Mouse (Mus musculus) MEL (cell line): ENCODE data around the gene Pdcd6ip. TPM values are rescaled to one million over a fixed set of nuclear protein-coding genes. Genes with fewer than 3 reads are reported as not detected.

Experiments
- DNase-seq: peaks from one replicate; pipeline ENCODE4 v3.0.0; 2011; ENCODE audit warnings: low read depth, low spot score
- H3K27ac ChIP-seq: 2 replicates; pipeline ENCODE4 v1.5.1; 2012; ENCODE audit warnings: low read depth, mild to moderate bottlenecking, control low read depth, low read length, moderate library complexity; ENCODE audit not compliant: control insufficient read depth
- H3K27me3 ChIP-seq, 2 experiments: fragments of 150-350 bp in 1 of 2; sonication (generic) in 1 of 2; 2 replicates each; pipeline ENCODE4 v1.6.1; 2012; ENCODE audit warnings: low read length in 2 of 2, mild to moderate bottlenecking in 2 of 2, improper control_type of control experiment in 1 of 2, moderate library complexity in 1 of 2; ENCODE audit not compliant: insufficient read depth in 2 of 2, control insufficient read depth in 1 of 2
- H3K36me3 ChIP-seq, 2 experiments: 2 replicates each; pipeline ENCODE4 v1.6.1; 2012 to 2014; ENCODE audit warnings: low read length in 2 of 2, improper control_type of control experiment in 1 of 2, inconsistent platforms in 1 of 2, mild to moderate bottlenecking in 1 of 2; ENCODE audit not compliant: insufficient read depth in 2 of 2, control insufficient read depth in 1 of 2
- H3K4me1 ChIP-seq, 2 experiments: fragments of 150-350 bp in 1 of 2; sonication (generic) in 1 of 2; 2 replicates each; pipeline ENCODE4 v1.6.1; 2012; ENCODE audit warnings: low read length in 2 of 2, improper control_type of control experiment in 1 of 2, mild to moderate bottlenecking in 1 of 2; ENCODE audit not compliant: insufficient read depth in 2 of 2, control insufficient read depth in 1 of 2
- H3K4me3 ChIP-seq, 2 experiments: fragments of 150-350 bp in 1 of 2; sonication (generic) in 1 of 2; 2 replicates each; pipeline ENCODE4 v1.5.1; 2012; ENCODE audit warnings: low read depth in 2 of 2, low read length in 2 of 2, mild to moderate bottlenecking in 2 of 2, moderate library complexity in 2 of 2, control low read depth in 1 of 2, improper control_type of control experiment in 1 of 2; ENCODE audit not compliant: control insufficient read depth in 1 of 2, insufficient read depth in 1 of 2
- H3K79me2 ChIP-seq: 2 replicates; pipeline ENCODE4 v1.6.1; 2012; ENCODE audit warnings: mild to moderate bottlenecking, low read length, moderate library complexity; ENCODE audit not compliant: control insufficient read depth, poor library complexity, insufficient read depth
- H3K9ac ChIP-seq: 2 replicates; pipeline ENCODE4 v1.6.1; 2012; ENCODE audit warnings: low read depth, mild to moderate bottlenecking, control low read depth, low read length, moderate library complexity; ENCODE audit not compliant: control insufficient read depth, poor library complexity, severe bottlenecking
- H3K9me3 ChIP-seq: fragments of 150-350 bp; sonication (generic); replicated peaks from 2 replicates; pipeline ENCODE4 v1.6.1; 2012; ENCODE audit warnings: mild to moderate bottlenecking, low read length, improper control_type of control experiment, moderate library complexity; ENCODE audit not compliant: insufficient read depth
- CHD2 ChIP-seq: IDR thresholded peaks from 2 replicates; pipeline ENCODE4 v1.6.1; 2011; ENCODE audit warnings: low read length, improper control_type of control experiment
- CTCF ChIP-seq, 3 experiments: IDR thresholded peaks in 2 of 3; conservative IDR thresholded peaks in 1 of 3; 2 replicates each; pipeline ENCODE4 v1.5.1; 2011 to 2012; ENCODE audit warnings: low read length in 3 of 3, low read depth in 2 of 3, mild to moderate bottlenecking in 2 of 3, improper control_type of control experiment in 1 of 3, inconsistent platforms in 1 of 3, mixed read lengths in 1 of 3, moderate library complexity in 1 of 3; ENCODE audit not compliant: control insufficient read depth in 1 of 3, insufficient read depth in 1 of 3, poor library complexity in 1 of 3, severe bottlenecking in 1 of 3
- EP300 ChIP-seq, 2 experiments: IDR thresholded peaks; 2 replicates each; pipeline ENCODE4 v1.6.1; 2011; ENCODE audit warnings: improper control_type of control experiment in 2 of 2, low read length in 2 of 2, low read depth in 1 of 2, mild to moderate bottlenecking in 1 of 2
- ETS1 ChIP-seq: IDR thresholded peaks from 2 replicates; pipeline ENCODE4 v1.6.1; 2012; ENCODE audit warnings: low read depth, mild to moderate bottlenecking, inconsistent platforms, low read length, improper control_type of control experiment, moderate library complexity
- JUND ChIP-seq: IDR thresholded peaks from 2 replicates; pipeline ENCODE4 v1.6.1; 2011; ENCODE audit warnings: low read depth, mild to moderate bottlenecking, improper control_type of control experiment, low read length
- KAT2A ChIP-seq: conservative IDR thresholded peaks from 2 replicates; pipeline ENCODE4 v1.6.1; 2012; ENCODE audit warnings: low read depth, low read length, improper control_type of control experiment, inconsistent platforms
- MAFK ChIP-seq: IDR thresholded peaks from 2 replicates; pipeline ENCODE4 v1.6.1; 2011; ENCODE audit warnings: low read depth, mild to moderate bottlenecking, low read length, improper control_type of control experiment, borderline replicate concordance
- MAZ ChIP-seq: IDR thresholded peaks from 2 replicates; pipeline ENCODE4 v1.6.1; 2012; ENCODE audit warnings: low read depth, mild to moderate bottlenecking, inconsistent platforms, low read length, improper control_type of control experiment
- MYB ChIP-seq: IDR thresholded peaks from 2 replicates; pipeline ENCODE4 v1.6.1; 2011; ENCODE audit warnings: mild to moderate bottlenecking, low read depth, low read length, improper control_type of control experiment
- RAD21 ChIP-seq: IDR thresholded peaks from 2 replicates; pipeline ENCODE4 v1.6.1; 2011; ENCODE audit warnings: mild to moderate bottlenecking, low read depth, low read length, improper control_type of control experiment
- SIN3A ChIP-seq: IDR thresholded peaks from 2 replicates; pipeline ENCODE4 v1.6.1; 2012; ENCODE audit warnings: low read length, improper control_type of control experiment, inconsistent platforms
- SMC3 ChIP-seq: IDR thresholded peaks from 2 replicates; pipeline ENCODE4 v1.6.1; 2011; ENCODE audit warnings: low read depth, low read length, improper control_type of control experiment
- ZC3H11A ChIP-seq: IDR thresholded peaks from 2 replicates; pipeline ENCODE4 v1.6.1; 2012; ENCODE audit warnings: low read depth, mild to moderate bottlenecking, inconsistent platforms, low read length, improper control_type of control experiment
- polyA plus RNA-seq, 2 experiments: library from polyadenylated mRNA; stranded (reverse) in 1 of 2; unstranded in 1 of 2; fragments of >175 nt in 1 of 2; fragments of >200 nt in 1 of 2; gene quantifications; 2 replicates each; pipeline versions ENCODE4 v1.2.1 to v1.2.4; 2012; ENCODE audit warnings: low replicate concordance in 2 of 2, low read depth in 1 of 2; ENCODE audit not compliant: insufficient read length in 2 of 2, insufficient read depth in 1 of 2, missing spikeins in 1 of 2
- total RNA-seq: library from RNA; depleted of rRNA; stranded (reverse); fragments of 300-350 nt; gene quantifications from 2 replicates; pipeline ENCODE4 v1.2.3, GENCODE M21; 2012

Gene Pdcd6ip
- total and polyA plus RNA-seq, 3 experiments, result 21.1 to 71.2 (median 60.1) TPM

GRCm38 (mm10) chr9:113743291-113743690, 35.2 kb upstream of the Pdcd6ip start:
- DNase-seq, result peak; percentile 43
- H3K27ac ChIP-seq, result no peak overlapping the region
- H3K79me2 ChIP-seq, result peaks cover 57% of the 10 kb centered on the region
- H3K36me3 ChIP-seq, result peaks cover 3 to 22% of the 10 kb centered on the region in 2 experiments; a peak in 3 of 4 replicates
- no peak overlapping the region for H3K9ac ChIP-seq
- H3K9me3 ChIP-seq, result no peaks in the 10 kb centered on the region
- H3K27me3 ChIP-seq, result no peaks in the 10 kb centered on the region
- no peak overlapping the region for H3K4me3 ChIP-seq
- peaks cover 8 to 12% of the 10 kb centered on the region in 2 experiments; a peak in 3 of 4 replicates for H3K4me1 ChIP-seq
- no peak for TF ChIP-seq EP300 (IDR thresholded peaks at IDR 0.05; ENCODE audit: low read depth in 1 of 2, low read length in 2 of 2)
- peak in 1 of 3 experiments; percentile 3; a peak in 1 of 6 replicates for TF ChIP-seq CTCF (IDR thresholded peaks at IDR 0.05 in 2 of 3, conservative IDR thresholded peaks at IDR 0.05 in 1 of 3; ENCODE audit: control insufficient read depth in 1 of 3, insufficient read depth in 1 of 3, low read depth in 2 of 3, low read length in 3 of 3, poor library complexity in 1 of 3, severe bottlenecking in 1 of 3)

DNA sequence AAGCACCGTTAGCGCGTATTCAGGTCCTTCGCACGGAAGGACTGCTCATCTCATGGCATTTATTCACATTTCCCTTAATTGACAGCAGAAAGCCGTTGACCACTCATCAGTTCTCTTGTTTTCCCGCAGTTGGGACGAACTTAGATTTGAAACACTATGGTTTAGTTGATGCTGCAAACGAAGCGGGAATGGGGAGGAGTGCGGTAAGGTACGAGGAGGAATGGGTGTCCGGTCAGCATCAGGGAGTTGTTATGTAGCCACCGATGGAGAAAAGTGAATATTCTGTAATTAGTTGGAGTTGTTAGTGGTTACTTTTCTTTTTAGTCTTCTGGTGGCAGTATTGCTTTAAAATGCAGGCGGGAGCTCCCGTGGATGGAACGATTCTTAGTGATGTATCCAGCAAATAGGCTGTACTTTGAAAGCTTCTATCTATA, 34.3 kb upstream of the Pdcd6ip start:
- peaks cover 8 to 12% of the 10 kb centered on the region in 2 experiments; a peak in 3 of 4 replicates for H3K4me1 ChIP-seq
- DNase-seq, result peak; percentile 52

GRCm38 (mm10) chr9:113741637-113742137, 33.6 kb upstream of the Pdcd6ip start:
- TF ChIP-seq MAFK, result no peak
- TF ChIP-seq SIN3A, result 0 out of 2 replicates have a peak, but pooled peaks have one; percentile 7
- Histone ChIP-seq H3K9me3 (no peaks in the 10 kb centered on the region), H3K9ac (peak overlapping the region; percentile 95), H3K4me3 (peak overlapping the region; percentile 96 to 98), H3K36me3 (peaks cover 0 to 22% of the 10 kb centered on the region in 2 experiments; a peak in 2 of 4 replicates), H3K79me2 (peaks cover 47% of the 10 kb centered on the region), H3K27ac (peak overlapping the region; percentile 54), H3K27me3 (no peaks in the 10 kb centered on the region), H3K4me1 (peaks cover 8 to 12% of the 10 kb centered on the region in 2 experiments; a peak in 3 of 4 replicates)
- peak; percentile 76 for DNase-seq

More for the DNA sequence above, 34.3 kb upstream of the Pdcd6ip start:
- peak overlapping the region; percentile 95 for H3K9ac ChIP-seq
- H3K27me3 ChIP-seq, result no peaks in the 10 kb centered on the region
- peak overlapping the region; percentile 2 for H3K27ac ChIP-seq
- TF ChIP-seq KAT2A, result no peak
- no peak for TF ChIP-seq MYB
- TF ChIP-seq ZC3H11A, result peak; percentile 7; the same call in 1 of the 2 replicates
- no peak for TF ChIP-seq MAZ
- TF ChIP-seq RAD21, result peak; percentile 48
- TF ChIP-seq ETS1, result no peak
- no peak for TF ChIP-seq JUND
- TF ChIP-seq CHD2, result no peak
- TF ChIP-seq SMC3, result 0 out of 2 replicates have a peak, but pooled peaks have one; percentile 21
- peak in 1 of 3 experiments; percentile 42; a peak in 2 of 6 replicates for TF ChIP-seq CTCF (IDR thresholded peaks at IDR 0.05 in 2 of 3, conservative IDR thresholded peaks at IDR 0.05 in 1 of 3; ENCODE audit: control insufficient read depth in 1 of 3, insufficient read depth in 1 of 3, low read depth in 2 of 3, low read length in 3 of 3, poor library complexity in 1 of 3, severe bottlenecking in 1 of 3)
- TF ChIP-seq SIN3A, result peak; percentile 4; the same call in 1 of the 2 replicates
- no peak for TF ChIP-seq MAFK
- peaks cover 0 to 22% of the 10 kb centered on the region in 2 experiments; a peak in 2 of 4 replicates for H3K36me3 ChIP-seq
- peak overlapping the region; percentile 96 to 98 for H3K4me3 ChIP-seq
- no peaks in the 10 kb centered on the region for H3K9me3 ChIP-seq
- peaks cover 51% of the 10 kb centered on the region for H3K79me2 ChIP-seq
